Mouse (Mus musculus): Measurements from ENCODE around the gene Lpar3.

GRCm38 (mm10) chr3:146237676-146238075 lies 16.9 kb downstream of the Lpar3 start:
- no peak for TF ChIP-seq CTCF (IDR thresholded peaks at IDR 0.05)
- TF ChIP-seq POLR2A (IDR thresholded peaks at IDR 0.05; ENCODE audit: insufficient read depth, low read depth, low read length), result no peak
- no peak for TF ChIP-seq EP300 (IDR thresholded peaks at IDR 0.05; ENCODE audit: insufficient read depth, low read depth, low read length)

Data from heart, adult 2 months (tissue).